In the genomic region with DNA sequence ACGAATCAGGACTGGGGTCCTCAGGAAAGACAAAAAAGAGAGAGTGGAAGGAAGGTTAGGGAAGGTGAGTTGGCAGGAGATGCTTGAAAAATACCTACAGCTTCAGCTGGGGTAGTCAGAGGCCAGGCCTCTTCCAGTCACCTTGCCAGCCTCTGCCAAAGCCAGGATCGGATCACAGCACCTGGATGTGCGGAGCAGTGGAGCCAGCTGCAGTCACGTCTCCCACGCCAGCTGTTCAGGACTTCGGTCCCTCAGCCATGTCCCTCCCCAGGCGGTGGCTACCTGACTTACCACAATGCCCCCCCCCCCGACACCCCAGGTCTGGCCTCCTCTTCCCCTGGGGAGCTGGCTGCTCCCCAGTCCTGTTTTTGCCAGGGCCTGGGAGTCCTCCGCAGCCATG, we compare ENCODE assay signal across 28 mouse cellular contexts.
DNase-seq lines count a peak whose midpoint lies in the region; ATAC-seq and TF ChIP-seq lines count a peak whose summit lies in the region.
"Had no signal": no experiment of that assay in that cellular context is flagged by ENCODE, and none has a peak within 500 bp of the region (broad histone marks: within the 10 kb centered on the region; RNA-seq: fewer than 3 reads in every experiment).

No protein-coding gene starts in this region.

- H3K4me3 ChIP-seq in gastrocnemius, adult 2 months, result no peak overlapping the region
- H3K4me3 ChIP-seq in embryonic facial prominence, embryonic 10.5 days, result no peak overlapping the region
- H3K4me3 ChIP-seq in limb, embryonic 10.5 days, result no peak overlapping the region
- H3K4me3 ChIP-seq in limb, embryonic 12.5 days (replicated peaks), result no peak overlapping the region
- H3K4me3 ChIP-seq: embryonic facial prominence, embryonic 13.5 days; embryonic facial prominence, embryonic 15.5 days; erythroblast, embryonic 14.5 days; forebrain, embryonic 10.5 days; forebrain, embryonic 12.5 days had no signal

- H3K4me1 ChIP-seq in embryonic facial prominence, embryonic 10.5 days, result peaks cover 31% of the 10 kb centered on the region
- peaks cover 22% of the 10 kb centered on the region for H3K4me1 ChIP-seq in limb, embryonic 10.5 days
- H3K4me1 ChIP-seq in limb, embryonic 12.5 days (replicated peaks), result peaks cover 15% of the 10 kb centered on the region

- no peak overlapping the region for H3K4me2 ChIP-seq in limb, embryonic 12.5 days
- H3K4me2 ChIP-seq: embryonic facial prominence, embryonic 15.5 days; forebrain, embryonic 12.5 days had no signal

- no peaks in the 10 kb centered on the region for H3K9me3 ChIP-seq in embryonic facial prominence, embryonic 10.5 days
- H3K9me3 ChIP-seq in limb, embryonic 10.5 days (replicated peaks), result no peaks in the 10 kb centered on the region
- no peaks in the 10 kb centered on the region for H3K9me3 ChIP-seq in limb, embryonic 12.5 days
- H3K9me3 ChIP-seq: embryonic facial prominence, embryonic 13.5 days; embryonic facial prominence, embryonic 15.5 days; forebrain, embryonic 10.5 days; forebrain, embryonic 12.5 days; G1E had no signal

- intact Hi-C loops in gastrocnemius, adult 2 months (cut with DNase I), result no loop called here
- intact Hi-C loops in gastrocnemius, postnatal 36 days (cut with DNase I), result no loop called here
- intact Hi-C loops in left cerebral cortex, postnatal 4 days (cut with DNase I), result no loop called here

- H3K36me3 ChIP-seq in embryonic facial prominence, embryonic 10.5 days (replicated peaks), result no peaks in the 10 kb centered on the region
- H3K36me3 ChIP-seq in limb, embryonic 10.5 days, result no peaks in the 10 kb centered on the region
- no peaks in the 10 kb centered on the region for H3K36me3 ChIP-seq in limb, embryonic 12.5 days
- H3K36me3 ChIP-seq: embryonic facial prominence, embryonic 13.5 days; embryonic facial prominence, embryonic 15.5 days; forebrain, embryonic 10.5 days; forebrain, embryonic 12.5 days; G1E had no signal

- no peak for TF ChIP-seq CTCF in gastrocnemius, adult 2 months (IDR thresholded peaks at IDR 0.05)

- H3K9ac ChIP-seq in limb, embryonic 12.5 days (replicated peaks), result no peak overlapping the region
- H3K9ac ChIP-seq: embryonic facial prominence, embryonic 13.5 days; embryonic facial prominence, embryonic 15.5 days; forebrain, embryonic 12.5 days had no signal

- DNase-seq in gastrocnemius, adult 2 months, result peak; percentile 22
- DNase-seq in gastrocnemius, postnatal 36 days, result no peak
- peak; percentile 32 for DNase-seq in embryonic facial prominence, embryonic 10.5 days (ENCODE audit: low spot score)
- DNase-seq in limb, embryonic 10.5 days (ENCODE audit: low spot score), result peak; percentile 46
- DNase-seq in left cerebral cortex, postnatal 4 days, result no peak
- DNase-seq in layer of hippocampus, adult 9-10 months (ENCODE audit: low spot score), result no peak
- DNase-seq: adrenal gland, adult 8-10 months; adrenal gland, postnatal 14 days; adrenal gland, postnatal 36 days; B cell, adult 2 months; cerebellum, adult 11-12 months; cerebellum, adult 2 months; cerebellum, adult 9-10 months; cerebellum, postnatal 14 days; cerebellum, postnatal 36 days had no signal

- 40% methylated on average over 9 of the region's 9 CpGs for WGBS in embryonic facial prominence, embryonic 10.5 days
- WGBS in limb, embryonic 10.5 days, result 61% methylated on average over 9 of the region's 9 CpGs
- WGBS in limb, embryonic 12.5 days, result 31% methylated on average over 9 of the region's 9 CpGs

- H3K27ac ChIP-seq in gastrocnemius, adult 2 months, result no peak overlapping the region
- H3K27ac ChIP-seq in embryonic facial prominence, embryonic 10.5 days (replicated peaks), result no peak overlapping the region; the same call in 1 of the 2 replicates
- peak overlapping the region; percentile 75 for H3K27ac ChIP-seq in limb, embryonic 10.5 days
- H3K27ac ChIP-seq in limb, embryonic 12.5 days, result peak overlapping the region; percentile 17; the same call in 1 of the 2 replicates
- H3K27ac ChIP-seq: embryonic facial prominence, embryonic 13.5 days; embryonic facial prominence, embryonic 15.5 days; forebrain, embryonic 10.5 days; forebrain, embryonic 12.5 days had no signal

- no peak for ATAC-seq in limb, embryonic 12.5 days (ENCODE audit: insufficient number of reproducible peaks, insufficient read depth, low FRiP score, low TSS enrichment, low read depth)
- ATAC-seq: activated CD4-positive, CD25-positive, alpha-beta regulatory T cell, adult 4 months; CD4-positive, CD25-positive, alpha-beta regulatory T cell, adult 4 months; forebrain, embryonic 14.5 days; forebrain, embryonic 16.5 days; Patski had no signal

- H3K27me3 ChIP-seq in embryonic facial prominence, embryonic 10.5 days (replicated peaks; ENCODE audit: low read depth, poor library complexity, severe bottlenecking), result peaks cover 86% of the 10 kb centered on the region
- H3K27me3 ChIP-seq in limb, embryonic 10.5 days (ENCODE audit: low read depth, poor library complexity, severe bottlenecking), result peaks cover 90% of the 10 kb centered on the region
- H3K27me3 ChIP-seq in limb, embryonic 12.5 days, result peaks cover 36% of the 10 kb centered on the region
- H3K27me3 ChIP-seq: CH12.LX had no signal

Comparison
In these comparisons a context has a peak if more than half of its experiments do, and no peak if none do; other contexts are left out.
1. DNase-seq: peak in gastrocnemius, adult 2 months (single experiment), embryonic facial prominence, embryonic 10.5 days (single experiment) and limb, embryonic 10.5 days (single experiment); none in gastrocnemius, postnatal 36 days (0 of 2), left cerebral cortex, postnatal 4 days (single experiment) and layer of hippocampus, adult 9-10 months (single experiment).
2. H3K27ac ChIP-seq: peak in limb, embryonic 10.5 days (single experiment) and limb, embryonic 12.5 days (single experiment); none in gastrocnemius, adult 2 months (single experiment) and embryonic facial prominence, embryonic 10.5 days (single experiment).